Mouse (Mus musculus): ENCODE measurements around the gene Rpa2. TPM values are rescaled to one million over a fixed set of nuclear protein-coding genes. Genes with fewer than 3 reads are reported as not detected.
A peak's percentile ranks its signal among the peaks of the same experiment; 100 is the strongest.

The Rpa2 gene
- polyA plus RNA-seq, 1 experiment from 2014 or later = 38.1 TPM

DNA sequence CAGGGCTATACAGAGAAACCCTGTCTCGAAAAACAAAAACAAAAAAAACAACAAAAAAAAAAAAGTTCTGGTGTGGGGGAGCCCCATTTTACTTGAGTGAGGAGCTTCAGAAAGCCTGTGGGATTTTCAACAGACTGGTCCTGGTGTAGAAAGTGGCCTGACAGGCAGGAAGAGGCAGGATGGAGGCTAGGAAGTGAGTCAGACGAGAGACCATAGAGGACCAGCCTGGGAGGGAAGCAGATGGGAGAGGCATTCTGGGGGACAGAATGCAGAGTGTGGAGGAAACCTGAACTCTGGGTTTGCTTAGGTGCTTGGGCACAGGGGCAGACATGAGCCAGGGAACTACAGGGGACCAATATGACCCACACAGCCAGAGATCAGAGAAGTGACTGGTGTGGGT lies 48.7 kb downstream of the Rpa2 start:
- Histone ChIP-seq H3K4me3 (replicated peaks; ENCODE audit: low read depth, low read length) (no peak overlapping the region), H3K27ac (replicated peaks; ENCODE audit: low read depth, low read length) (no peak overlapping the region), H3K9me3 (ENCODE audit: control insufficient read depth, low read length) (0 out of 2 replicates have a peak, but pooled peaks cover 3% of the 10 kb centered on the region), H3K4me1 (ENCODE audit: control insufficient read depth, insufficient read depth, low read length) (no peaks in the 10 kb centered on the region), H3K36me3 (ENCODE audit: control insufficient read depth, insufficient read depth, low read length) (no peaks in the 10 kb centered on the region), H3K9ac (replicated peaks; ENCODE audit: low read length) (no peak overlapping the region), H3K4me2 (ENCODE audit: low read length) (no peak overlapping the region), H3K27me3 (ENCODE audit: control insufficient read depth, insufficient read depth, low read length) (no peaks in the 10 kb centered on the region)
- no peak for DNase-seq
- no peak for ATAC-seq (ENCODE audit: low FRiP score, low TSS enrichment)
- 66% methylated on average over 2 of the region's 2 CpGs for WGBS

DNA sequence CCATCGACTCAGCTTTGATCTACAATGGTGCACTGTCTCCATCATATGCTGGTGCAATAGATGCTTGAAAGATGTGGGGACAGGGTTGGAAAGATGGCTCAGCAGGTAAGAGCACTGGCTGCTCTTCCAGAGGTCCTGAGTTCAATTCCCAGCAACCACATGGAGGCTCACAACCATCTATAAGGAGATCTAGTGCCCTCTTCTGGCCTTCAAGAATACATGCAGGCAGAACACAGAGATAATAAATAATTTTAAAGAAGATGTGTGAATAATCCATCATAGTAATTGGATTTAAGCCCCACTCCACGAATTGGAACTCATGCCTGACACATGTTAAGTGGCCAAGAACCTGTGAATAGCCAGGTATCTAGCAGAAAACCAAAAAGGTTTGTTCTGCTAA lies 50.3 kb downstream of the Rpa2 start:
- Histone ChIP-seq H3K4me3 (replicated peaks; ENCODE audit: low read depth, low read length) (no peak overlapping the region), H3K27me3 (ENCODE audit: control insufficient read depth, insufficient read depth, low read length) (no peaks in the 10 kb centered on the region), H3K36me3 (ENCODE audit: control insufficient read depth, insufficient read depth, low read length) (no peaks in the 10 kb centered on the region), H3K27ac (replicated peaks; ENCODE audit: low read depth, low read length) (no peak overlapping the region), H3K9me3 (ENCODE audit: control insufficient read depth, low read length) (0 out of 2 replicates have a peak, but pooled peaks cover 3% of the 10 kb centered on the region), H3K4me2 (ENCODE audit: low read length) (no peak overlapping the region), H3K9ac (replicated peaks; ENCODE audit: low read length) (no peak overlapping the region), H3K4me1 (ENCODE audit: control insufficient read depth, insufficient read depth, low read length) (no peaks in the 10 kb centered on the region)
- 53% methylated on average over 2 of the region's 2 CpGs for WGBS
- no peak for DNase-seq
- ATAC-seq (ENCODE audit: low FRiP score, low TSS enrichment) = no peak

DNA sequence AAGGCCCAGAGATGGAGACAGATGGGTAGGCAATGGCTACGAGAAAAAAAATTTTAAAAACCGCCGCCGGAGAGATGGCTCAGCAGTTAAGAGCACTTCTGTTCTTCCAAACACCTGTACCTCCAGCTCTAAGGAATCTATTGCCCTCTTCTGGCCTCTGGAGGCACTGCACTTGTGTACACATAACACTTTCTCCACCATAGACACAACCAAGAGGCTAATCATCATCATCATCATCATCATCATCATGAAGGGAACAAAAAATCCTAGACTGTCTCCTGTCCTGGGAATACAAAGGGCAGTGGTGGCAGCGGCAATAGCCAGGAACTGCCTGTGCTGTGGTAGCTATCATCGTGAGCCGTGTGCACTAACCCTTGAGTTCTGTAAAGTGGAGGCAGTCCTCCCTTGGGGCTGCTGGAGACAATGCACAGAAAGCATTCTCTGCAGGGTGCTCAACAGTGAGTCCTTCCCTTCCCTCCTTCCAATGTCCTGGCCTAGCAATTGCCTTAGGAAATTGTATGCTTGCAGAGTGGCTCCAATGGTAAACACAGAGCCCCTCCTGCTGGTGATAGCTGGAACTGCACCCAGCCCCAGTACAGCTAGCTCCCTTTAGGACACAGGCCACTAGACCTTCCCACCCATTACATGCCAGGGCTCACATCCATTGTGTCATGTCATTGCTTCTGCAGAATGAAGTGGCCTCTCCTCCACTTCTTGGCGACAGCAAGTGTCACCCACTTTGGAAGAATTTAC lies 55.7 kb downstream of the Rpa2 start:
- H3K4me2 ChIP-seq (ENCODE audit: low read length) = no peak overlapping the region
- peaks cover 35% of the 10 kb centered on the region for H3K36me3 ChIP-seq (ENCODE audit: control insufficient read depth, insufficient read depth, low read length)
- no peak for ATAC-seq (ENCODE audit: low FRiP score, low TSS enrichment)
- H3K9ac ChIP-seq (replicated peaks; ENCODE audit: low read length) = no peak overlapping the region
- H3K4me1 ChIP-seq (ENCODE audit: control insufficient read depth, insufficient read depth, low read length) = no peaks in the 10 kb centered on the region
- 74% methylated on average over 8 of the region's 8 CpGs for WGBS
- no peak overlapping the region for H3K27ac ChIP-seq (replicated peaks; ENCODE audit: low read depth, low read length)
- H3K27me3 ChIP-seq (ENCODE audit: control insufficient read depth, insufficient read depth, low read length) = no peaks in the 10 kb centered on the region
- DNase-seq = peak; percentile 48
- H3K4me3 ChIP-seq (replicated peaks; ENCODE audit: low read depth, low read length) = no peak overlapping the region
- 0 out of 2 replicates have a peak, but pooled peaks cover 3% of the 10 kb centered on the region for H3K9me3 ChIP-seq (ENCODE audit: control insufficient read depth, low read length)

Other genes starting within 250 kb of the Rpa2 start
- gene Atpif1, start 234.7 kb upstream of the Rpa2 start, polyA plus RNA-seq (2014; fragmentation: Nextera tagmentation; extraction: Ambion mirVana) = 1,327 and 1,547 TPM in 2 replicates
- 149 and 152 TPM in 2 replicates for gene Dnajc8, start 232.8 kb upstream of the Rpa2 start, polyA plus RNA-seq (2014; fragmentation: Nextera tagmentation; extraction: Ambion mirVana)
- gene Ptafr, start 204.3 kb upstream of the Rpa2 start, polyA plus RNA-seq (2014; fragmentation: Nextera tagmentation; extraction: Ambion mirVana) = 0.13 and 0.37 TPM in 2 replicates
- gene Eya3, start 129.3 kb upstream of the Rpa2 start, polyA plus RNA-seq (2014; fragmentation: Nextera tagmentation; extraction: Ambion mirVana) = 12.8 and 15.7 TPM in 2 replicates
- 5.2 and 5.6 TPM in 2 replicates for gene Xkr8, start 35.8 kb upstream of the Rpa2 start, polyA plus RNA-seq (2014; fragmentation: Nextera tagmentation; extraction: Ambion mirVana)
- 0.35 and 0.54 TPM in 2 replicates for gene Smpdl3b, start 11.1 kb upstream of the Rpa2 start, polyA plus RNA-seq (2014; fragmentation: Nextera tagmentation; extraction: Ambion mirVana)
- gene Themis2, start 28.1 kb downstream of the Rpa2 start, polyA plus RNA-seq (2014; fragmentation: Nextera tagmentation; extraction: Ambion mirVana) = 0.09 and 1.6 TPM in 2 replicates
- gene Ppp1r8, start 74.8 kb downstream of the Rpa2 start, polyA plus RNA-seq (2014; fragmentation: Nextera tagmentation; extraction: Ambion mirVana) = 56.8 and 75.5 TPM in 2 replicates
- gene Stx12, start 116.2 kb downstream of the Rpa2 start, polyA plus RNA-seq (2014; fragmentation: Nextera tagmentation; extraction: Ambion mirVana) = 192 and 197 TPM in 2 replicates
- 41.9 and 47.5 TPM in 2 replicates for gene Fam76a, start 154.2 kb downstream of the Rpa2 start, polyA plus RNA-seq (2014; fragmentation: Nextera tagmentation; extraction: Ambion mirVana)
- 0.08 TPM in 1 of 2 replicates, not detected in the other for gene Fgr, start 205.8 kb downstream of the Rpa2 start, polyA plus RNA-seq (2014; fragmentation: Nextera tagmentation; extraction: Ambion mirVana)
- 13.0 and 15.3 TPM in 2 replicates for gene Ahdc1, start 242.9 kb downstream of the Rpa2 start, polyA plus RNA-seq (2014; fragmentation: Nextera tagmentation; extraction: Ambion mirVana)